Mouse (Mus musculus) small intestine, adult 2 months (tissue): ENCODE measurements around the gene Odf3.
"Not testable (repeated sequence)": the region's sequence is repeated elsewhere in the genome, so short reads cannot be mapped to it uniquely, and the experiment has no call there.

Source experiments
- CTCF ChIP-seq: fragments of 200-500 bp; IDR thresholded peaks from 2 replicates; pipeline ENCODE4 v1.5.1; 2012; ENCODE audit warnings: low read depth, mild to moderate bottlenecking, control low read depth, inconsistent platforms, low read length, moderate library complexity, mixed read lengths; ENCODE audit not compliant: insufficient replicate concordance, insufficient read length; ENCODE audit errors: extremely low read depth
- POLR2A ChIP-seq: fragments of 200-500 bp; IDR thresholded peaks from 2 replicates; pipeline ENCODE4 v1.6.1; 2012; ENCODE audit warnings: low read depth, mild to moderate bottlenecking, control low read depth, inconsistent platforms, low read length, moderate library complexity

DNA sequence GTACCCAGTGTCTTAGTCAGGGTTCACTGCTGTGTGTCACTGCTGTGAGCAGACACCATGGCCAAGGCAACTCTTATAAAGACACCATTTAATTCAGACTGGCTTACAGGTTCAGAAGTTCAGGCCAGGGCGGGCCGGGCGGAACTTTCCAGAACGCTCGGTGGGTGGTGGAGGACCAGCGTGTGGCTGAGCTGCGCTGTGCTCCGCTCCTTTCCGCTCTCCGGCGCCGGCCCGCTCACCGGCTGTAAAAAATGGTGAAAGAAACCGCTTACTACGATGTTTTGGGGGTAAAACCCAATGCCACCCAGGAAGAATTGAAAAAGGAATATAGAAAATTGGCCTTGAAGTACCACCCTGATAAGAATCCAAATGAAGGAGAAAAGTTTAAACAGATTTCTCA lies 43.0 kb downstream of the Odf3 start:
- not testable (repeated sequence) for TF ChIP-seq POLR2A, CTCF
